Mouse (Mus musculus) embryonic facial prominence, embryonic 15.5 days (tissue): ENCODE data around the gene Gm20696. TPM values are rescaled to one million over a fixed set of nuclear protein-coding genes. Genes with fewer than 3 reads are reported as not detected.

Experiments used
- ATAC-seq: fragments of 200-750 bp; cut with Nextera tagmentation; 2 replicates; pipeline ENCODE4 v1.8.0; 2017; ENCODE audit warnings: low read depth, moderate TSS enrichment; ENCODE audit not compliant: insufficient number of reproducible peaks, low FRiP score, low TSS enrichment
- H3K27ac ChIP-seq: fragments of 300-500 bp; sonication (generic); replicated peaks from 2 replicates; pipeline ENCODE4 v1.5.1; 2015; ENCODE audit warnings: mild to moderate bottlenecking, inconsistent platforms
- H3K27me3 ChIP-seq: fragments of 300-500 bp; sonication (generic); 2 replicates; pipeline ENCODE4 v1.6.1; 2015; ENCODE audit warnings: inconsistent platforms
- H3K36me3 ChIP-seq: fragments of 300-500 bp; sonication (generic); 2 replicates; pipeline ENCODE4 v1.6.1; 2015; ENCODE audit warnings: mild to moderate bottlenecking, inconsistent platforms
- H3K4me1 ChIP-seq: fragments of 300-500 bp; sonication (generic); 2 replicates; pipeline ENCODE4 v1.6.1; 2015; ENCODE audit warnings: inconsistent platforms
- H3K4me2 ChIP-seq: fragments of 300-500 bp; sonication (generic); replicated peaks from 2 replicates; pipeline ENCODE4 v1.6.1; 2015; ENCODE audit warnings: mild to moderate bottlenecking, inconsistent platforms
- H3K4me3 ChIP-seq: fragments of 300-500 bp; sonication (generic); replicated peaks from 2 replicates; pipeline ENCODE4 v1.5.1; 2015; ENCODE audit warnings: mild to moderate bottlenecking, inconsistent platforms
- H3K9ac ChIP-seq: fragments of 300-500 bp; sonication (generic); 2 replicates; pipeline ENCODE4 v1.6.1; 2015; ENCODE audit warnings: inconsistent platforms
- H3K9me3 ChIP-seq: fragments of 300-500 bp; sonication (generic); replicated peaks from 2 replicates; pipeline ENCODE4 v1.6.1; 2016; ENCODE audit warnings: inconsistent platforms
- WGBS: fragments of 180-500 bp; shearing (Covaris S2); methylation state at CpG from one replicate; pipeline ENCODE4 v1.1.7; 2015; 5-methylcytosine and 5-hydroxymethylcytosine counted together
- polyA plus RNA-seq: library from polyadenylated mRNA; unstranded; fragments of >200 nt; fragmentation: Nextera tagmentation; extraction: Ambion mirVana; gene quantifications from 2 replicates; pipeline ENCODE4 v1.2.1, GENCODE M21; 2015

Gene Gm20696
- polyA plus RNA-seq, 1 experiment from 2014 or later, result 1.7 TPM

DNA sequence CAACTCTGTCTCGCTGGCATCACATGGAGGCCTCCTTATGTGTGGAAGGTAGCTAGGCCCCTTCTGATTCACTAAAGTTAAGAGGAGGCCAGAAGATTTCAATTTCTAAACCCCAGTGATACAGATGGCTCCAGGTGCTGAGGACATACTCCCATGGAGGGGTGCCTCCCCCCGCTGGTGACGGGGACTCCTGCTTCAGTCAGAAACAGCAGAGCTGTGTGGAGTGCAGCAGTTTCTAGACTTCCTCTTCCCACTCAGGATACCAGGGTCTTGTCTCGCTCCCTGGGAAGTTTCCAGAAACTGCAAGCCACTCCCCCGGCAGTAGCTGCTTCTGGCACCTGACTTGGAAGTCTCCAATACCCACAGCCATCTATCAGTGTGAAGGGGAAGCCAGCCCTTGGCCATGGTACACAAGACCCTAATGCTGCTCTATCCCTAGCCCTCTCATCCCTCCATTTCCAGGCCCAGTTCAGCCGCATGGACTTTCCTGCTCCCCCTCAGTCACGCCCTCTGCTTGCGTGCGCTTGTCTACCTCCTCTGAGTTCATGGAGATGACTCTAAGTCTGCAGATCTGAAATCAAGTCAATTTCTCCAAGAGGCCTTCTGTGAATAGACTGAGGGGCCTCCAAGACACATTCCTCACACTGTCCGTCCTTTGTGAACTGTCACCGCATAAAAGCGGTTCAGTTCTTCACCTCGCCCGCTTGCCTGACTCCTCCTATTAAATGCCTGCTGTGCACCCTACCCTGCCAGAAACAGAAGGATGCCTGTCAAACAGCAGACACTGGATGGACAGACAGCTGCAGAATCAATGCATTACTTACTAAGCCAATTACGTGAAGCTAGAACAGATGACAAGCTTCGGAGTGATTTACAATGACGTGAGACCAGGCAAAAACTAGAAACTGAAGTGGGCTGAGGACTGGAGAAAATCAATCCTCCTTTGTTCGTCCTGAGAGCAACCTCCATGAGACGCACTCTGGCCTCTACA, 346.9 kb downstream of the Gm20696 start:
- Histone ChIP-seq H3K9me3 (no peaks in the 10 kb centered on the region), H3K9ac (no peak overlapping the region), H3K36me3 (no peaks in the 10 kb centered on the region), H3K4me2 (no peak overlapping the region), H3K27me3 (no peaks in the 10 kb centered on the region), H3K4me3 (no peak overlapping the region), H3K27ac (no peak overlapping the region), H3K4me1 (no peaks in the 10 kb centered on the region; the same call in 1 of the 2 replicates)
- ATAC-seq, result no peak
- WGBS, result 71% methylated on average over 19 of the region's 19 CpGs

DNA sequence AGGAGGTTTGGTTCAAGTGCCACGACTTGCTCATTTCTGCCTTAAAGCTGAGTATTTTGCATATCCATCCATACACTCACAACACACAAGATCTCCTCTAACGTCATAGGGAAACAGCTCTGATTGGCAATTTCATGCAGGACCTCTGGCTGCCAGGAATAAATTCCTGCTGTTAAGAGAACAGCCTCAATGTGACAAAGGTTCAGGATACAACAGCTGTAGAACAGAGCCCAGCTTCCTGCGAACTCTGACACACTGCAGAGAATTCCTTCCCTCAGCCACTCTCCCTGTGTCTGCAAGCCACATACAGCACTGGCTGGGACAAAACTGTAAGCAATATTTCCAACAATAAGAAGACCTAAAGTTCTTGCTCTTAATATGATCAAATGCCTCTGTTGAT, 351.9 kb downstream of the Gm20696 start:
- WGBS, result 45% methylated on average over 3 of the region's 3 CpGs
- Histone ChIP-seq H3K4me2 (no peak overlapping the region), H3K27me3 (no peaks in the 10 kb centered on the region), H3K36me3 (no peaks in the 10 kb centered on the region), H3K9me3 (no peaks in the 10 kb centered on the region), H3K4me3 (no peak overlapping the region), H3K4me1 (no peaks in the 10 kb centered on the region), H3K9ac (no peak overlapping the region), H3K27ac (no peak overlapping the region)
- no peak for ATAC-seq

- H3K9ac ChIP-seq, result no peak overlapping the region
- no peaks in the 10 kb centered on the region for H3K36me3 ChIP-seq
- 78% methylated on average over 12 of the region's 12 CpGs for WGBS
- no peaks in the 10 kb centered on the region for H3K9me3 ChIP-seq
- no peaks in the 10 kb centered on the region; the same call in 1 of the 2 replicates for H3K27me3 ChIP-seq
- no peak overlapping the region for H3K4me2 ChIP-seq
- no peak overlapping the region for H3K4me3 ChIP-seq
- H3K4me1 ChIP-seq, result no peaks in the 10 kb centered on the region
- H3K27ac ChIP-seq, result no peak overlapping the region
- ATAC-seq, result no peak
Measured at GRCm38 (mm10) chr6:99310529-99310928, 356.1 kb downstream of the Gm20696 start.

DNA sequence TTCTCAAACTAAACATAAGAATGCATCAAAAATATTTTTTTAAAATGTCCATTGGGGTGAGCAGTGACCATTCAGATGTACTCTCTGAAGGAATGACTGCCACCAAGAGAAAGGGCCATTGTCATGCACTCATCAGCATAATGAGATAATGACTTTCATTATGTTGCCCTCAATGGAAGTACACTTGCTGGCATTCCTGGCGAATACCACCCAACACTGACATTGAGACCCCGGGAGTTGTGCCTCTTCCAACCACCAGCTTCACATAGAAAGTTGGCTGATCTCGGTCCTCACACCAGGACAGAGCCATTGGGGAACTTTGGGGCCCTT, 356.5 kb downstream of the Gm20696 start:
- Histone ChIP-seq H3K27ac (no peak overlapping the region), H3K9ac (no peak overlapping the region), H3K9me3 (no peaks in the 10 kb centered on the region), H3K36me3 (no peaks in the 10 kb centered on the region), H3K4me1 (no peaks in the 10 kb centered on the region), H3K4me2 (no peak overlapping the region), H3K4me3 (no peak overlapping the region), H3K27me3 (no peaks in the 10 kb centered on the region; the same call in 1 of the 2 replicates)
- no peak for ATAC-seq
- WGBS, result 73% methylated on average over 3 of the region's 3 CpGs

- Histone ChIP-seq H3K4me2 (no peak overlapping the region), H3K27me3 (no peaks in the 10 kb centered on the region; the same call in 1 of the 2 replicates), H3K36me3 (no peaks in the 10 kb centered on the region), H3K4me3 (no peak overlapping the region), H3K9ac (no peak overlapping the region), H3K27ac (no peak overlapping the region), H3K9me3 (no peaks in the 10 kb centered on the region), H3K4me1 (no peaks in the 10 kb centered on the region)
- no peak for ATAC-seq
- 73% methylated on average over 14 of the region's 14 CpGs for WGBS
Measured at GRCm38 (mm10) chr6:99309466-99310170, 357.0 kb downstream of the Gm20696 start.

DNA sequence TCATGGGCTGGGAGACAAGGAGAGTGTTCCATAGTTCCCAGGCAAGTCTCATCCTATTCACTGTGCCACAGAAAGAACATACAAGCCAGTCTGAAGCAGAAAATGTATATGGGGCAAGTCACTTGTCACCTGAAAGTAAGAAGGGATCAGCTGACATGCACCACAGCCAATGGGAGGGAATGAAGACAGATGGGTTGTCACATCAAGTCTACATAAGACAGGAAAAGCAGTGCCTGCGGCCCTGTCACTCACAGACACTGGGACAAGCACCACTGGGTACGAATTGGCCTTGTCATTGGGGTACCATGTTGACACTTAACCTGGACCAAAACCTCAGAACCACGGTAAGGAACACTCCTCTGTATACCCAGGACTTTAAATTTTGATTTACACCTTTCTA, 360.8 kb downstream of the Gm20696 start:
- 84% methylated on average over 3 of the region's 3 CpGs for WGBS

GRCm38 (mm10) chr6:99305236-99305635, 361.4 kb downstream of the Gm20696 start:
- no peak for ATAC-seq
- Histone ChIP-seq H3K27me3 (no peaks in the 10 kb centered on the region; the same call in 1 of the 2 replicates), H3K36me3 (no peaks in the 10 kb centered on the region), H3K27ac (no peak overlapping the region), H3K4me1 (no peaks in the 10 kb centered on the region), H3K4me2 (no peak overlapping the region), H3K4me3 (no peak overlapping the region), H3K9ac (no peak overlapping the region), H3K9me3 (no peaks in the 10 kb centered on the region)
- 85% methylated on average over 3 of the region's 3 CpGs for WGBS

More for the DNA sequence above, 360.8 kb downstream of the Gm20696 start:
- no peak overlapping the region for H3K27ac ChIP-seq
- H3K27me3 ChIP-seq, result no peaks in the 10 kb centered on the region; the same call in 1 of the 2 replicates
- ATAC-seq, result no peak
- no peak overlapping the region for H3K4me3 ChIP-seq
- H3K4me2 ChIP-seq, result no peak overlapping the region
- no peaks in the 10 kb centered on the region for H3K4me1 ChIP-seq
- no peaks in the 10 kb centered on the region for H3K36me3 ChIP-seq
- H3K9ac ChIP-seq, result no peak overlapping the region
- no peaks in the 10 kb centered on the region for H3K9me3 ChIP-seq

DNA sequence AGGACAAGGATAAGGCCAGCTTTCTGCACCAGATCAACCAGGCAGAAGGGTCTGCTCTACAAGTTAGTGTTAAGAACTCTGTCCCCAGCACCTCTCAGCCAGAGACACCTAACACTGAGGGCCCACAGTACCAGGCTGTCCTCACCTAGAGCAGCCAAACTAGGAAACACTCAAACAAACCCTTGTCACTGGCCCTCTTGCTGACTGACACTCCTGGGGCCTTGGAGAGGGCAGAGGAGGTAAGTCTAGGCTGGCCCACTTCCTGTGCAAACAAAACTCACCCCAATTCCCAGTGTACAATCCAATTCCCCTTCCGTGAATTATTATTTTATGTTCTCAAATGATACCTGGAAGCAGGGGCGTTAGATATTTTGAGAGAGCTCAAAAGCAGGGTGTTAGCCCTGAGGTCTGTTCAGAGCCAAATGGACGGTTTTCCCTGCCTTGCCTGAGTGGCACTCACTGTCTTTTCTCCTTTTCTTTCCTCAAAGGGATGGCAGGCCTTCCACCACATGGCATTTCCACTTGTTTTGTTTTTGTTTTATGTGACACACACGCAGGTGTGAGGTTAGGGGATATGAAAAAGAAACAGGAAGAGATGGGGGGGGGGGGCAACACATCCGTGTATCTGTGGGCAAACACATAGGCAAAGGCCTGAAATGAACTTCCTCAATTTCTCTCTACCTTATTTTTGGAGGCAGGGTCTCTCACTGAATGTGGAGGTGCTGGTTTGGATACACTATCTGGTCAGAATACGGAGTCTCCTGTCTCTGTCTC, 363.7 kb downstream of the Gm20696 start:
- no peak overlapping the region for H3K4me3 ChIP-seq
- no peaks in the 10 kb centered on the region for H3K36me3 ChIP-seq
- no peaks in the 10 kb centered on the region for H3K4me1 ChIP-seq
- no peak overlapping the region for H3K27ac ChIP-seq
- WGBS, result 88% methylated on average over 6 of the region's 6 CpGs
- ATAC-seq, result no peak
- H3K4me2 ChIP-seq, result no peak overlapping the region
- no peaks in the 10 kb centered on the region for H3K27me3 ChIP-seq
- no peak overlapping the region for H3K9ac ChIP-seq
- H3K9me3 ChIP-seq, result no peaks in the 10 kb centered on the region

DNA sequence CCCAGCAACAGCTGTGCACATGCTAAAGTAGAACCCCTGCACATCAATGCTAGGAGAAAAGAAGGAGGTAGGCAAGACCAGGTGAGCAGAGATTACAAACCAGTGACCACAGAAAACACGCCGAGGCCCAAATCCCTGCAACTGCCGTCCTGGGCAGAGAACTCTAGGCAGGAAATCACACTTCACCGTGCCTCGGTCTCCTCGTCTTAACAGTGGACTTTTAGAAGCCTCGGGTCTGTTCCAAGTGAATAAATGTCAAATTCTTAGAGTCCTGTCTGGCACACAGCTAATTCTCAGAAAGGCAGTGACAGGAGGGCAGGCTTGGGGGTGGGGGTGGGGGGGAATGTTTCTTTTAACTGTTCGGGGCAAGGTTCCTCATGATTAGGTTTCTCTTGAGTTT, 364.7 kb downstream of the Gm20696 start:
- Histone ChIP-seq H3K9me3 (no peaks in the 10 kb centered on the region), H3K4me1 (no peaks in the 10 kb centered on the region), H3K9ac (no peak overlapping the region), H3K27me3 (no peaks in the 10 kb centered on the region), H3K36me3 (no peaks in the 10 kb centered on the region), H3K4me2 (no peak overlapping the region), H3K4me3 (no peak overlapping the region), H3K27ac (no peak overlapping the region)
- no peak for ATAC-seq
- 64% methylated on average over 8 of the region's 8 CpGs for WGBS

GRCm38 (mm10) chr6:99300235-99300634, 366.4 kb downstream of the Gm20696 start:
- ATAC-seq, result no peak
- Histone ChIP-seq H3K27ac (no peak overlapping the region), H3K4me1 (0 out of 2 replicates have a peak, but pooled peaks cover 6% of the 10 kb centered on the region), H3K27me3 (no peaks in the 10 kb centered on the region), H3K4me3 (no peak overlapping the region), H3K9me3 (no peaks in the 10 kb centered on the region), H3K4me2 (no peak overlapping the region), H3K36me3 (no peaks in the 10 kb centered on the region), H3K9ac (no peak overlapping the region)
- WGBS, result 84% methylated on average over 6 of the region's 6 CpGs

DNA sequence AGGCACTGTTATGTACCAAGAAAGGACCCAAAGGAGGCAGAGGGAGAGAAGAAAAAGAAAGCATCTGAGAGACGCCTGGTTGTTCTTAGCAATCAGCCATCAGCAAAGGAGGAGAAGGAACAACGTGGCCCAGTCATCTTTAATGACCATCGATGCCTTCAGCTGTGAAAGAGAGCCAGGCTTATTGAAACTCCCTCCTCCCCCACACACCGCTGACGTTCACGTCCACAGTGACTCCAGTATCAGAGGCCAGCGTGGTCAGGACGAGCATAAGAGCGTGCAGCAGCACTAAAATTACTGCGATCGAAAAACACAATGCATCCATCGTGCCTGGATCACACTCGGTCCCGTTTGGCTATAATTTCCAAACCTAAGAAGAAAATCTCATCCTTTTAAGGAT, 367.4 kb downstream of the Gm20696 start:
- no peaks in the 10 kb centered on the region for H3K36me3 ChIP-seq
- WGBS, result 82% methylated on average over 14 of the region's 14 CpGs
- H3K4me1 ChIP-seq, result 0 out of 2 replicates have a peak, but pooled peaks cover 6% of the 10 kb centered on the region
- no peak for ATAC-seq
- H3K9me3 ChIP-seq, result no peaks in the 10 kb centered on the region
- H3K27ac ChIP-seq, result no peak overlapping the region
- no peak overlapping the region for H3K9ac ChIP-seq
- no peak overlapping the region for H3K4me3 ChIP-seq
- no peaks in the 10 kb centered on the region for H3K27me3 ChIP-seq
- H3K4me2 ChIP-seq, result no peak overlapping the region
